ENCODE assay signal across 9 mouse cellular contexts in genomic region chr15:12366072-12366469, GRCm38 (mm10). TPM values are rescaled to one million over a fixed set of nuclear protein-coding genes. Genes with fewer than 3 reads are reported as not detected.
DNase-seq lines count a peak whose midpoint lies in the region; ATAC-seq and TF ChIP-seq lines count a peak whose summit lies in the region.
"Had no signal": no experiment of that assay in that cellular context is flagged by ENCODE, and none has a peak within 500 bp of the region (broad histone marks: within the 10 kb centered on the region; RNA-seq: fewer than 3 reads in every experiment).

No protein-coding gene starts in this region.

- H3K4me1 ChIP-seq in embryonic facial prominence, embryonic 14.5 days (ENCODE audit: control insufficient read depth, insufficient read depth, low read length) = no peaks in the 10 kb centered on the region
- H3K4me1 ChIP-seq in midbrain, embryonic 13.5 days (replicated peaks) = peaks cover 29% of the 10 kb centered on the region

- no peak overlapping the region for H3K27ac ChIP-seq in embryonic facial prominence, embryonic 14.5 days (replicated peaks; ENCODE audit: low read depth, low read length)
- peak overlapping the region; percentile 93 for H3K27ac ChIP-seq in layer of hippocampus, adult 2 months
- peak overlapping the region; percentile 82 for H3K27ac ChIP-seq in midbrain, embryonic 13.5 days

- no peaks in the 10 kb centered on the region for H3K9me3 ChIP-seq in embryonic facial prominence, embryonic 14.5 days (ENCODE audit: control insufficient read depth, low read length)
- H3K9me3 ChIP-seq in midbrain, embryonic 13.5 days = no peaks in the 10 kb centered on the region

- peak; percentile 54; the same call in 1 of the 2 replicates for ATAC-seq in embryonic facial prominence, embryonic 14.5 days (ENCODE audit: low read depth)
- peak; percentile 93 for ATAC-seq in midbrain, embryonic 13.5 days
- no peak for ATAC-seq in inflammation-experienced regulatory T-cells, adult 6 months

- no peak overlapping the region for H3K4me2 ChIP-seq in embryonic facial prominence, embryonic 14.5 days (ENCODE audit: low read depth, low read length)
- H3K4me2 ChIP-seq in midbrain, embryonic 13.5 days (replicated peaks) = peak overlapping the region; percentile 14

- peak; percentile 92 for DNase-seq in heart, adult 11 months
- no peak for DNase-seq in heart, postnatal 14 days
- peak; percentile 54 for DNase-seq in embryonic facial prominence, embryonic 14.5 days (ENCODE audit: low spot score)
- DNase-seq in layer of hippocampus, adult 2 months (ENCODE audit: low spot score in 2 of 2) = peak; percentile 65 to 88
- no peak for DNase-seq in gastrocnemius, adult 18-20 months (ENCODE audit: low spot score)
- no peak for DNase-seq in thymus, postnatal 14 days

- 41% methylated on average over 3 of the region's 3 CpGs for WGBS in embryonic facial prominence, embryonic 14.5 days
- WGBS in midbrain, embryonic 13.5 days = 15% methylated on average over 3 of the region's 3 CpGs

- no peak overlapping the region for H3K4me3 ChIP-seq in embryonic facial prominence, embryonic 14.5 days (ENCODE audit: low read depth, low read length)
- H3K4me3 ChIP-seq in layer of hippocampus, adult 2 months = no peak overlapping the region
- H3K4me3 ChIP-seq in midbrain, embryonic 13.5 days (replicated peaks) = no peak overlapping the region

- TF ChIP-seq CTCF in layer of hippocampus, adult 2 months (conservative IDR thresholded peaks at IDR 0.05) = no peak

- H3K36me3 ChIP-seq in embryonic facial prominence, embryonic 14.5 days (ENCODE audit: control insufficient read depth, insufficient read depth, low read length) = peaks cover 17% of the 10 kb centered on the region
- no peaks in the 10 kb centered on the region for H3K36me3 ChIP-seq in midbrain, embryonic 13.5 days

- intact Hi-C loops in heart, postnatal 14 days (cut with DNase I) = no loop called here

- no peaks in the 10 kb centered on the region for H3K27me3 ChIP-seq in embryonic facial prominence, embryonic 14.5 days (replicated peaks; ENCODE audit: control insufficient read depth, insufficient read depth, low read length)
- no peaks in the 10 kb centered on the region for H3K27me3 ChIP-seq in midbrain, embryonic 13.5 days

- no peak overlapping the region for H3K9ac ChIP-seq in embryonic facial prominence, embryonic 14.5 days (ENCODE audit: low read depth, low read length)
- H3K9ac ChIP-seq in midbrain, embryonic 13.5 days (replicated peaks) = no peak overlapping the region

RNA-seq across cellular contexts. Expression of gene 1810049J17Rik, which starts 44.4 kb away (rescaled TPM):
- total RNA-seq in heart, postnatal 14 days (2021) = under 1 TPM in 1 of 2 experiments, not detected in 1; 0.56 TPM
- polyA plus RNA-seq in embryonic facial prominence, embryonic 14.5 days (2014; fragmentation: Nextera tagmentation; extraction: Ambion mirVana) = 2.1 and 2.9 TPM in 2 replicates
- total RNA-seq in layer of hippocampus, adult 2 months (2021) = 1 to 10 TPM in 1 of 2 experiments, under 1 TPM in 1; 0.95 to 1.2 TPM
- 0.67 TPM in 1 of 2 replicates, not detected in the other for polyA plus RNA-seq in midbrain, embryonic 13.5 days (2015; fragmentation: Nextera tagmentation; extraction: Ambion mirVana)
- not detected for polyA plus RNA-seq in inflammation-experienced regulatory T-cells, adult 6 months (2017; shearing (Covaris generic))
- under 1 TPM; 0.76 to 0.78 TPM for total RNA-seq in gastrocnemius, adult 18-20 months (2021)
- total RNA-seq: hematopoietic stem cell, adult 5-6 weeks had no signal

RNA-seq across cellular contexts. Expression of gene Golph3, which starts 44.8 kb away (rescaled TPM):
- total RNA-seq in heart, postnatal 14 days (2021) = 10 to 100 TPM; 89.0 to 91.2 TPM
- 115 and 118 TPM in 2 replicates for polyA plus RNA-seq in embryonic facial prominence, embryonic 14.5 days (2014; fragmentation: Nextera tagmentation; extraction: Ambion mirVana)
- total RNA-seq in layer of hippocampus, adult 2 months (2021) = 10 to 100 TPM; 91.3 to 94.5 TPM
- polyA plus RNA-seq in midbrain, embryonic 13.5 days (2015; fragmentation: Nextera tagmentation; extraction: Ambion mirVana) = 68.6 and 70.8 TPM in 2 replicates
- 10 to 100 TPM; 29.6 to 31.6 (median 31.4) TPM for polyA plus RNA-seq in inflammation-experienced regulatory T-cells, adult 6 months (2017; shearing (Covaris generic))
- 10 to 100 TPM; 70.2 to 77.9 TPM for total RNA-seq in gastrocnemius, adult 18-20 months (2021)

Comparison
In these comparisons a context has a peak if more than half of its experiments do, and no peak if none do; other contexts are left out.
1. DNase-seq: peak in heart, adult 11 months (single experiment), embryonic facial prominence, embryonic 14.5 days (single experiment) and layer of hippocampus, adult 2 months (2 of 2); none in heart, postnatal 14 days (0 of 2), gastrocnemius, adult 18-20 months (single experiment) and thymus, postnatal 14 days (single experiment).